Mouse (Mus musculus): ENCODE data around the gene Nod1. TPM values are rescaled to one million over a fixed set of nuclear protein-coding genes. Genes with fewer than 3 reads are reported as not detected.

Nod1 gene
- polyA plus RNA-seq, 3 experiments from 2014 or later, result 9.7 to 14.2 (median 11.4) TPM

DNA sequence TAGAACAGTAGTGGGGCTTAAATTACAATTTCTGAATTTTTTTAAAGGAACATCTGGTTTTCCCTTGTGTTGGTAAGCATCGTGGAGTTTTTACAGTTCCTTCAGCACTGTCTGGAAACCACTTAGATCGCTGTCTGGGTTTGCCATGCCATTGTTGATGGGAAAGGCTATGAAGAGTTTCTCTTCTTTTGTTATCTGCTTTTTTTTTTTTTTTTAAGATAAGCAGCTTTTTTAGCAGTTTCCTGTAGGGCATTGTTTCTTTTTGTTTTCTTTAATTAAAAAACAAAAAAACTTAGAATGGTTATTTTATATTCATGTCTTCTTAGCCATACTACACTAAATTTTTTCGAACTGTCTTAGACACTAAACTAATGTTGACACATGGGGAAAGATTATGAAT, 94.8 kb downstream of the Nod1 start:
- no peak for ATAC-seq

DNA sequence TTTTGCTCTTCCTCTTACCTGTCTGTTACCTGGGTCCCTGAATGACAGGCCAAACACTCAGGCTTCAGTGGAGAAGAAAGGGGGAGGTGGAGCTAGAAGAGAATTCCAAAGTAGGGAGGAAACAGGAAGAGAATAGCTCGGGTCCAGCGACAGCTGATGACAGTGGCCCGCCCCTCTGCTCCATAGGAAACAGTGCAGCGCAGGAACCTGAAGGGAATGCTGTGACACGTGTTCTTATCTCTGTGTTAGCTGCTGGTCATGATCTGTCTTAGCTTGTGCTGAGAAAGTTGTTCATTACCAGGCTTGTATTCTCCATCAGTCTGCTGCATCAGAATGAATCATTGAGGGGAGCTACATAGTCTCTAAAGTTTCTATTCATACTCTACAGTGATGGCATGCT, 95.6 kb downstream of the Nod1 start:
- ATAC-seq, result no peak

Other genes with a start within 250 kb of the Nod1 start
- gene Znrf2, start 155.7 kb downstream of the Nod1 start, polyA plus RNA-seq (2017; shearing (Covaris generic)), result 10 to 100 TPM; 22.3 to 28.7 (median 23.7) TPM
- gene Ggct, start 20.3 kb upstream of the Nod1 start, polyA plus RNA-seq (2017; shearing (Covaris generic)), result 10 to 100 TPM; 30.0 to 31.4 (median 31.3) TPM
- 10 to 100 TPM; 14.1 to 44.6 (median 31.2) TPM for gene Gars, start 65.4 kb upstream of the Nod1 start, polyA plus RNA-seq (2017; shearing (Covaris generic))
- gene Crhr2, start 160.4 kb upstream of the Nod1 start, polyA plus RNA-seq (2017; shearing (Covaris generic)), result not detected
- gene Inmt, start 202.4 kb upstream of the Nod1 start, polyA plus RNA-seq (2017; shearing (Covaris generic)), result not detected
- gene Mindy4, start 230.8 kb upstream of the Nod1 start, polyA plus RNA-seq (2017; shearing (Covaris generic)), result not detected

Measured in inflammation-experienced regulatory T-cells, adult 6 months (primary cell).